Mouse (Mus musculus) liver, embryonic 13.5 days (tissue): ENCODE results near the gene Tle6. TPM values are rescaled to one million over a fixed set of nuclear protein-coding genes. Genes with fewer than 3 reads are reported as not detected.
A peak's percentile ranks its signal among the peaks of the same experiment; 100 is the strongest.
"Not testable (repeated sequence)": the region's sequence is repeated elsewhere in the genome, so short reads cannot be mapped to it uniquely, and the experiment has no call there.

Experiments used
- ATAC-seq: fragments of 200-750 bp; cut with Nextera tagmentation; 2 replicates; pipeline ENCODE4 v1.8.0; 2017; ENCODE audit warnings: low read depth, mild to moderate bottlenecking, moderate number of reproducible peaks, moderate library complexity
- DNase-seq: peaks from one replicate; pipeline ENCODE4 v3.0.0; 2022
- H3K27ac ChIP-seq: fragments of 300-500 bp; sonication (generic); 2 replicates; pipeline ENCODE4 v1.5.1; 2015; ENCODE audit warnings: moderate library complexity, mild to moderate bottlenecking, inconsistent platforms
- H3K27me3 ChIP-seq: fragments of 300-500 bp; sonication (generic); 2 replicates; pipeline ENCODE4 v1.6.1; 2015; ENCODE audit warnings: mild to moderate bottlenecking, inconsistent platforms
- H3K36me3 ChIP-seq: fragments of 300-500 bp; sonication (generic); 2 replicates; pipeline ENCODE4 v1.6.1; 2015; ENCODE audit warnings: mild to moderate bottlenecking, inconsistent platforms
- H3K4me1 ChIP-seq: fragments of 300-500 bp; sonication (generic); replicated peaks from 2 replicates; pipeline ENCODE4 v1.6.1; 2015; ENCODE audit warnings: inconsistent platforms
- H3K4me2 ChIP-seq: fragments of 300-500 bp; sonication (generic); 2 replicates; pipeline ENCODE4 v1.6.1; 2015; ENCODE audit warnings: inconsistent platforms, mild to moderate bottlenecking, moderate library complexity
- H3K4me3 ChIP-seq: fragments of 300-500 bp; sonication (generic); replicated peaks from 2 replicates; pipeline ENCODE4 v1.5.1; 2015; ENCODE audit warnings: mild to moderate bottlenecking, inconsistent platforms
- H3K9ac ChIP-seq: fragments of 300-500 bp; sonication (generic); 2 replicates; pipeline ENCODE4 v1.6.1; 2015; ENCODE audit warnings: mild to moderate bottlenecking, inconsistent platforms
- H3K9me3 ChIP-seq: fragments of 300-500 bp; sonication (generic); replicated peaks from 2 replicates; pipeline ENCODE4 v1.6.1; 2016; ENCODE audit warnings: inconsistent platforms
- WGBS: fragments of 180-500 bp; shearing (Covaris S2); methylation state at CpG from one replicate; pipeline ENCODE4 v1.1.7; 2015; ENCODE audit not compliant: insufficient replicate concordance; 5-methylcytosine and 5-hydroxymethylcytosine counted together
- polyA plus RNA-seq: library from polyadenylated mRNA; unstranded; fragments of >200 nt; fragmentation: Nextera tagmentation; extraction: Ambion mirVana; gene quantifications from 2 replicates; pipeline ENCODE4 v1.2.1, GENCODE M21; 2015

The Tle6 gene
- polyA plus RNA-seq, 1 experiment from 2014 or later = 7.6 TPM

- H3K27me3 ChIP-seq, H3K36me3 ChIP-seq, H3K4me2 ChIP-seq, H3K4me3 ChIP-seq, H3K9me3 ChIP-seq, H3K9ac ChIP-seq, H3K27ac ChIP-seq, DNase-seq, ATAC-seq: not testable (repeated sequence)
- WGBS = 59% methylated on average over 4 of the region's 4 CpGs
- peaks cover 38% of the 10 kb centered on the region for H3K4me1 ChIP-seq
These were observed 40.0 kb upstream of the Tle6 start for GRCm38 (mm10) chr10:81640825-81641224.

GRCm38 (mm10) chr10:81638101-81638500 is 37.2 kb upstream of the Tle6 start:
- 49% methylated on average over 6 of the region's 6 CpGs for WGBS
- H3K4me3 ChIP-seq = no peak overlapping the region
- ATAC-seq = no peak
- no peak overlapping the region for H3K4me2 ChIP-seq
- no peak overlapping the region for H3K27ac ChIP-seq
- no peak for DNase-seq
- H3K4me1 ChIP-seq = peaks cover 42% of the 10 kb centered on the region
- no peak overlapping the region for H3K9ac ChIP-seq
- H3K36me3 ChIP-seq = no peaks in the 10 kb centered on the region
- no peaks in the 10 kb centered on the region for H3K9me3 ChIP-seq
- H3K27me3 ChIP-seq = peaks cover 8% of the 10 kb centered on the region; the same call in 1 of the 2 replicates

GRCm38 (mm10) chr10:81636338-81636737 is 35.5 kb upstream of the Tle6 start:
- Histone ChIP-seq H3K27me3 (peaks cover 8% of the 10 kb centered on the region; the same call in 1 of the 2 replicates), H3K27ac (no peak overlapping the region), H3K9me3 (no peaks in the 10 kb centered on the region), H3K4me2 (no peak overlapping the region), H3K4me1 (peaks cover 29% of the 10 kb centered on the region), H3K4me3 (no peak overlapping the region), H3K36me3 (no peaks in the 10 kb centered on the region), H3K9ac (no peak overlapping the region)
- WGBS = 14% methylated on average over 8 of the region's 8 CpGs
- no peak for DNase-seq
- no peak for ATAC-seq

GRCm38 (mm10) chr10:81633253-81634099 is 32.6 kb upstream of the Tle6 start:
- Histone ChIP-seq H3K27me3 (peaks cover 8% of the 10 kb centered on the region; the same call in 1 of the 2 replicates), H3K4me2 (peak overlapping the region; percentile 84), H3K4me1 (peaks cover 30% of the 10 kb centered on the region), H3K4me3 (peak overlapping the region; percentile 56), H3K9me3 (no peaks in the 10 kb centered on the region), H3K27ac (peak overlapping the region; percentile 64), H3K36me3 (no peaks in the 10 kb centered on the region), H3K9ac (peak overlapping the region; percentile 68)
- 6% methylated on average over 37 of the region's 37 CpGs for WGBS
- peak; percentile 92 for DNase-seq
- peak; percentile 95 for ATAC-seq

GRCm38 (mm10) chr10:81628390-81628789 is 27.5 kb upstream of the Tle6 start, which contains the start of gene Ankrd24:
Gene Ankrd24 (plus strand): TSS chr10:81628540.
- DNase-seq = no peak
- Histone ChIP-seq H3K27me3 (no peaks in the 10 kb centered on the region), H3K4me1 (peaks cover 44% of the 10 kb centered on the region), H3K4me2 (peak within 1 kb of the TSS; percentile 92), H3K36me3 (peaks cover 16% of the 10 kb centered on the region; the same call in 1 of the 2 replicates), H3K4me3 (peak within 1 kb of the TSS; percentile 76), H3K27ac (peak within 1 kb of the TSS; percentile 89), H3K9ac (peak within 1 kb of the TSS; percentile 82), H3K9me3 (no peaks in the 10 kb centered on the region)
- 83% methylated on average over 16 of the region's 16 CpGs for WGBS
- no peak for ATAC-seq

GRCm38 (mm10) chr10:81627836-81628220 is 27.0 kb upstream of the Tle6 start:
- Histone ChIP-seq H3K9ac (peak overlapping the region; percentile 82), H3K4me3 (peak overlapping the region; percentile 76), H3K4me1 (peaks cover 43% of the 10 kb centered on the region), H3K36me3 (peaks cover 17% of the 10 kb centered on the region; the same call in 1 of the 2 replicates), H3K4me2 (peak overlapping the region; percentile 92), H3K27me3 (no peaks in the 10 kb centered on the region), H3K9me3 (no peaks in the 10 kb centered on the region), H3K27ac (peak overlapping the region; percentile 89)
- ATAC-seq (peak; percentile 32), DNase-seq (no peak)
- 51% methylated on average over 7 of the region's 7 CpGs for WGBS

GRCm38 (mm10) chr10:81626994-81627835 is 26.3 kb upstream of the Tle6 start, which contains the start of gene Sirt6:
Gene Sirt6 (minus strand): TSS chr10:81627797.
- DNase-seq (peak; percentile 89), ATAC-seq (peak; percentile 93)
- 4% methylated on average over 40 of the region's 40 CpGs for WGBS
- H3K36me3 ChIP-seq = peaks cover 23% of the 10 kb centered on the region
- peak within 1 kb of the TSS; percentile 76 for H3K4me3 ChIP-seq
- peak within 1 kb of the TSS; percentile 89 for H3K27ac ChIP-seq
- H3K4me1 ChIP-seq = peaks cover 40% of the 10 kb centered on the region
- H3K4me2 ChIP-seq = peak within 1 kb of the TSS; percentile 92
- no peaks in the 10 kb centered on the region for H3K9me3 ChIP-seq
- H3K27me3 ChIP-seq = no peaks in the 10 kb centered on the region
- peak within 1 kb of the TSS; percentile 82 for H3K9ac ChIP-seq

- Histone ChIP-seq H3K27ac (peak overlapping the region; percentile 89), H3K4me1 (peaks cover 40% of the 10 kb centered on the region), H3K36me3 (peaks cover 28% of the 10 kb centered on the region), H3K4me2 (peak overlapping the region; percentile 92), H3K27me3 (no peaks in the 10 kb centered on the region), H3K9me3 (no peaks in the 10 kb centered on the region), H3K4me3 (peak overlapping the region; percentile 76), H3K9ac (peak overlapping the region; percentile 82)
- 76% methylated on average over 22 of the region's 22 CpGs for WGBS
- no peak for DNase-seq
- no peak for ATAC-seq
These were observed 25.5 kb upstream of the Tle6 start for GRCm38 (mm10) chr10:81626101-81626993.

- Histone ChIP-seq H3K9ac (no peak overlapping the region), H3K4me3 (no peak overlapping the region), H3K4me1 (peaks cover 43% of the 10 kb centered on the region), H3K9me3 (no peaks in the 10 kb centered on the region), H3K4me2 (no peak overlapping the region), H3K27me3 (no peaks in the 10 kb centered on the region), H3K27ac (no peak overlapping the region), H3K36me3 (peaks cover 28% of the 10 kb centered on the region)
- WGBS = 37% methylated on average over 8 of the region's 8 CpGs
- no peak for ATAC-seq
- DNase-seq = no peak
These were observed 22.6 kb upstream of the Tle6 start for GRCm38 (mm10) chr10:81623441-81623840.

- peaks cover 21% of the 10 kb centered on the region for H3K4me1 ChIP-seq
- no peak overlapping the region for H3K9ac ChIP-seq
- ATAC-seq (no peak), DNase-seq (no peak)
- no peaks in the 10 kb centered on the region for H3K27me3 ChIP-seq
- H3K27ac ChIP-seq = no peak overlapping the region
- H3K36me3 ChIP-seq = peaks cover 28% of the 10 kb centered on the region
- no peak overlapping the region for H3K4me2 ChIP-seq
- no peak overlapping the region for H3K4me3 ChIP-seq
- 53% methylated on average over 9 of the region's 9 CpGs for WGBS
- H3K9me3 ChIP-seq = no peaks in the 10 kb centered on the region
These were observed 19.9 kb upstream of the Tle6 start for GRCm38 (mm10) chr10:81620786-81621185.
